Mouse (Mus musculus) forebrain, embryonic 15.5 days (tissue): ENCODE results near the gene Efemp2. TPM values are rescaled to one million over a fixed set of nuclear protein-coding genes. Genes with fewer than 3 reads are reported as not detected.

ENCODE experiments used
- ATAC-seq: fragments of 200-750 bp; cut with Nextera tagmentation; replicated peaks from 2 replicates; pipeline ENCODE4 v1.8.0; 2017; ENCODE audit warnings: mild to moderate bottlenecking, moderate TSS enrichment, moderate library complexity
- H3K27ac ChIP-seq: fragments of 300-500 bp; sonication (generic); replicated peaks from 2 replicates; pipeline ENCODE4 v1.5.1; 2015; ENCODE audit warnings: mild to moderate bottlenecking, inconsistent platforms
- H3K27me3 ChIP-seq: fragments of 300-500 bp; sonication (generic); 2 replicates; pipeline ENCODE4 v1.6.1; 2015; ENCODE audit warnings: inconsistent platforms
- H3K36me3 ChIP-seq: fragments of 300-500 bp; sonication (generic); 2 replicates; pipeline ENCODE4 v1.6.1; 2015; ENCODE audit warnings: mild to moderate bottlenecking, inconsistent platforms
- H3K4me1 ChIP-seq: fragments of 300-500 bp; sonication (generic); 2 replicates; pipeline ENCODE4 v1.6.1; 2015; ENCODE audit warnings: inconsistent platforms
- H3K4me2 ChIP-seq: fragments of 300-500 bp; sonication (generic); replicated peaks from 2 replicates; pipeline ENCODE4 v1.6.1; 2015; ENCODE audit warnings: mild to moderate bottlenecking, inconsistent platforms
- H3K4me3 ChIP-seq: fragments of 300-500 bp; sonication (generic); 2 replicates; pipeline ENCODE4 v1.5.1; 2015; ENCODE audit warnings: mild to moderate bottlenecking, inconsistent platforms
- H3K9ac ChIP-seq: fragments of 300-500 bp; sonication (generic); replicated peaks from 2 replicates; pipeline ENCODE4 v1.6.1; 2015; ENCODE audit warnings: mild to moderate bottlenecking, inconsistent platforms
- H3K9me3 ChIP-seq: fragments of 300-500 bp; sonication (generic); 2 replicates; pipeline ENCODE4 v1.6.1; 2016; ENCODE audit warnings: inconsistent platforms
- WGBS: fragments of 180-500 bp; shearing (Covaris S2); methylation state at CpG from one replicate; pipeline ENCODE4 v1.1.7; 2015; ENCODE audit warnings: mixed read lengths; 5-methylcytosine and 5-hydroxymethylcytosine counted together
- polyA plus RNA-seq: library from polyadenylated mRNA; unstranded; fragments of >200 nt; fragmentation: Nextera tagmentation; extraction: Ambion mirVana; gene quantifications from 2 replicates; pipeline ENCODE4 v1.2.1, GENCODE M21; 2015

The Efemp2 gene
- 30.1 TPM in 2 replicates for polyA plus RNA-seq

DNA sequence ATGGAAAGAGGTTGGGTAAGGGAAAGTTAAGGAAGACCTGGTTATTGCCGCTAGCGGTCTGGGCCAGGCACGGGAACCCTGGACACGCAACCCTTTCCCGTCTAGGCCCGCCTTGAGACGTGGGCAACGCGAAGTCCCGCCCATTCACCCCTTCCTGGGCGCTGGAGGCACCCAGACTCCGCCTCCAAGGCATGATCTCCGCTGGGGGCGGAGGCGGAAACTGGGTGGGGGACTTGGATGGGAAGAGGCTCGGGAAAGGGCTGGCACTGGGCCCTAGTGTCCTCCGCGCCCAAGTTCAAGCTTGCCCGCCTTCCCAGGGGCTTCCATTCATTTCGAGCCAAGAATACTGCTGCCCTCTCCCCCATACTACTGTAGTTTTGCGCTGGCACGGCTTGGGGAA is at the start of gene Efemp2:
TSS of gene Efemp2 (plus strand) at position 235 of the 400 bp plus-strand sequence.
- ATAC-seq = peak; percentile 49; the same call in 1 of the 2 replicates
- no peaks in the 10 kb centered on the region for H3K9me3 ChIP-seq
- peak within 1 kb of the TSS; percentile 94 for H3K4me2 ChIP-seq
- no peaks in the 10 kb centered on the region for H3K36me3 ChIP-seq
- WGBS = 1% methylated on average over 22 of the region's 22 CpGs
- peak within 1 kb of the TSS; percentile 54 for H3K27ac ChIP-seq
- H3K4me1 ChIP-seq = peaks cover 26% of the 10 kb centered on the region
- no peaks in the 10 kb centered on the region for H3K27me3 ChIP-seq
- peak within 1 kb of the TSS; percentile 63 for H3K4me3 ChIP-seq
- peak within 1 kb of the TSS; percentile 67 for H3K9ac ChIP-seq

DNA sequence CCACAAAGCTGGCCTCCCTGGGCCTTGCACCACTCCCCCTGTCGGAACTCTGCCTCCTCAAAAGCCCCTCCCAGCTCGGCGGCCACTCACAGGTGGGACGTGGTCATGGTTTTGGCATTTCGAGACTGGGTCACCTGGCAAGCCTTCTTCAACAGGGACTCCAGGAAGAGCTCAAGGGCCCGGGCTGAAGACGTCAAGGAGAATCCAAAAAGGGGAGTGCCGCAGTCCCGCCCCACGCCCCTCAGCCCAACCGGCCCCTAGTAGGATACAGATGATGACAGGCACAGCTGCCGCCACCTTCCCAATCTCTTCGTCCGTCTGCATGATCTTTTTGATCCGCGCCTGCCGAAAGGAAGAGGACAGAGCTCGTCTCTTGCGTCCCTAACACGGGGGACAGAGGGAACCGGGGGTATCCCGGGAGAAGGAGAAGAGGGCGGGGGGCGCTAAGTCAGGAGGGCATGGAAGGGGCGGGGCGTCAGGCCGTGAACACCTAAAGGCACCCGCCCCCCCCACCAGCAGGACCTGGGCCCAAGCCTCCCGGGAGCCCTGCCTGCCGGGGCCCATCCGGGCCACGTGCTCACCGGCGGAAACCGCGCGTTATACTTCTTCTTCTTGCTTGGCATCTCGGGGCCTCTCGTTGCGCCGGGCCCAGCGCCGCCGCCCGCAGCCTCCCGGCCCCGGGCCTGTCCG is 49.5 kb upstream of the Efemp2 start:
- no peaks in the 10 kb centered on the region for H3K9me3 ChIP-seq
- WGBS = 3% methylated on average over 34 of the region's 48 CpGs
- H3K9ac ChIP-seq = peak overlapping the region; percentile 66
- H3K4me1 ChIP-seq = peaks cover 43% of the 10 kb centered on the region
- peak overlapping the region; percentile 80 for H3K4me2 ChIP-seq
- ATAC-seq = peak; percentile 17
- peak overlapping the region; percentile 85 for H3K27ac ChIP-seq
- H3K27me3 ChIP-seq = no peaks in the 10 kb centered on the region
- H3K4me3 ChIP-seq = peak overlapping the region; percentile 81
- H3K36me3 ChIP-seq = peaks cover 22% of the 10 kb centered on the region

DNA sequence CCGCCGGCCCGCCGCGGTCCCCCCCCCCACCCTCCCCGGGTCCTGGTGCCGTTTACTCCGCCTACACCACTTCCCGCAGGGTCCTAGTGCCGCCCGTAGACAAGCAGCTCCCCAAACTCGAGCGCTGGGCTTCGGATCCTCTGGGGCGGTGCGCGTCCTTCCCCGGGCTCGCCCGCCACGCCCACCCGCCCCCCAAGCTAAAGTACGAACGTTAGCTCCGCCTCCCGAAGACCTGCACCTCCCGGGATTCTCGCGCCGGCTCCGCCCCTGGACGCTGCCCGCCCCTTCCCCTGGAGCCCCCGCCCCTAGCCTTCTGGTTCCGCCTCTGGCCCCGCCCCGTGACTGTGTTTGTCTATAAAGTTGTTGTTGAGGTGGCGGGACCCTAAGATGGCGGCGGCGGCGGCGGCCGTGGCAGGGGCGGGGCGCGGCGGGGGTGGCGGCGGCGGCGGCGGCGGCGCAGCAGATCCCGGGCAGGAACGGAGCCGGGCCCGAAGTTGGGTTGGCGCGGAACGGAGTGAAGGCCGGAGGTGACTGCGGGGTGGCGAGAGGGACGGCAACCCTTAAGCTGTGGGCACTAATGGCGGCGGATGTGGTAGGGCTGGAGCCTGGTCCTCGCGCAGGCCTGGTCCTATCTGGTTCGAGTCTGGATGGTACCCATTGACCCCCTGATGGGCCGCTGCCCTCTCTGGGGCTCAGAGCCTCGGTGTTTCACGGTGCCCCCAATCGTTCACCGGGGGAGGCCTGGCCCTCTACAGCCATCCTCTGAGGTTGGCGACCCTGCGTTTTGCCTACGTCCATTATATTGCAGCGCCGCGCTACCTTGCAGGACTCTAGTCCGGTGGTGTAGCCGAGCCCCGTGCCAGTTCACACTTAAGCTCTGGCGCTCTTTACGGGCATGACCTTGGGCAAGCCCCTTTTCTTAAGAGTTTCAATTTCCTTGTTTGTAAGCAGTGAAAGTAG is 48.7 kb upstream of the Efemp2 start, which contains the start of the genes Drap1 and AI837181:
TSS of gene Drap1 (minus strand) at position 198 of the 960 bp plus-strand sequence.
TSS of gene AI837181 (plus strand) at position 363 of the 960 bp plus-strand sequence.
- Histone ChIP-seq H3K4me1 (peaks cover 43% of the 10 kb centered on the region), H3K27ac (peak within 1 kb of the TSS; percentile 87), H3K27me3 (no peaks in the 10 kb centered on the region), H3K9me3 (no peaks in the 10 kb centered on the region), H3K4me2 (peak within 1 kb of the TSS; percentile 80), H3K4me3 (peak within 1 kb of the TSS; percentile 81), H3K9ac (peak within 1 kb of the TSS; percentile 89), H3K36me3 (peaks cover 19% of the 10 kb centered on the region)
- under 1% methylated on average over 75 of the region's 87 CpGs for WGBS
- ATAC-seq = peak; percentile 93

DNA sequence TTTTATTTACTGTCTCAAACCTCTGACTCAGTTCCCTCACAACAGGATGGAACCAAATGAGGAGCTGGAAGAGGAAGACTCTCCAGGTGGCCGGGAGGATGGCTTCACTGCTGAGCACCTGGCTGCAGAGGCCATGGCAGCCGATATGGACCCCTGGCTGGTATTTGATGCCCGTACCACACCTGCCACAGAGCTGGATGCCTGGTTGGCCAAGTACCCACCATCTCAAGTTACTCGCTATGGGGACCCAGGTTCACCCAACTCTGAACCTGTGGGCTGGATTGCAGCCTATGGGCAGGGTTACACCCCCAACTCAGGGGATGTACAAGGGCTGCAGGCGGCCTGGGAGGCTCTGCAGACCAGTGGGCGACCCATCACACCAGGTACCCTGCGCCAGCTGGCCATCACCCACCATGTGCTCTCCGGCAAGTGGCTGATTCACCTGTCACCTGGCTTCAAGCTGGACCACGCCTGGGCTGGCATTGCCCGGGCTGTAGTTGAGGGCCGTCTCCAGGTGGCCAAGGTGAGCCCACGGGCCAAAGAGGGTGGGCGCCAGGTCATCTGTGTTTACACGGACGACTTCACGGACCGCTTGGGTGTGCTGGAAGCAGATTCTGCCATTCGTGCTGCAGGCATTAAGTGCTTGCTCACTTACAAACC is 47.7 kb upstream of the Efemp2 start:
- peak overlapping the region; percentile 67 for H3K4me2 ChIP-seq
- H3K9ac ChIP-seq = peak overlapping the region; percentile 89
- H3K4me3 ChIP-seq = peak overlapping the region; percentile 81
- 91% methylated on average over 18 of the region's 18 CpGs for WGBS
- no peak for ATAC-seq
- peaks cover 43% of the 10 kb centered on the region for H3K4me1 ChIP-seq
- no peaks in the 10 kb centered on the region for H3K27me3 ChIP-seq
- no peaks in the 10 kb centered on the region for H3K9me3 ChIP-seq
- H3K36me3 ChIP-seq = peaks cover 13% of the 10 kb centered on the region
- H3K27ac ChIP-seq = peak overlapping the region; percentile 87; the same call in 1 of the 2 replicates

DNA sequence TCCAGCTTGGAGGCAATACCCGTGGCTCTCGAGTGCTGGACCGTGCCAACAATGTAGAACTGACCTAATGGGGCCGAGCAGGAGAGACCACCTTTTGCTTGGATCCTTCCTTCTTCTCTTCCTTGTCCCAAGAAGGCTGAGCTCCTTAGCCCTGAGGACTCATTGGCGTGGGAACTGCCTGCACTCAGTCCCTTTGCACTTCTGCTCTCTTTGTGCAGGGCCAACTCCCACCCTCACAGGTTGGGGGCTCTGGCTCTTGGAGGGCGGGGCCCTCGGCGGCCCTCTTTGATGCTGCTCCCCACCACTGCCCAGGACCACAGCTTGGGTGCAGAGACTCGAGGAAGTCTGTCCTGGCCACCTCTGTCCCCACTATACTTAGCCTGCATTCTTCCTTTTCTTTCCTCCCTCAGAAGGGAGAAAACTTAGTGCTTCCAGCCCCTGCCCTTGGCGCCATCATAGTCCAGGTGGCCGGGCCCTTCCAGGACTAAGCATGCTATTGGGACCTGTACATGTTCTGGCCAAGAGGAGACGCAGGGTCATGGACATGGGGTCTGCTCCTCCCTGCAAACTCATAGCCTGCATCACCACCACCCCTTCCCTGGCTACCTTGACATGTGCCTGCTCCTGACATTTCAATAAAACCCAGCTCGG is 47.0 kb upstream of the Efemp2 start:
- 93% methylated on average over 13 of the region's 13 CpGs for WGBS
- Histone ChIP-seq H3K4me1 (peaks cover 42% of the 10 kb centered on the region), H3K4me2 (no peak overlapping the region), H3K9ac (no peak overlapping the region), H3K27ac (no peak overlapping the region), H3K36me3 (peaks cover 12% of the 10 kb centered on the region), H3K9me3 (no peaks in the 10 kb centered on the region), H3K4me3 (no peak overlapping the region), H3K27me3 (no peaks in the 10 kb centered on the region)
- no peak for ATAC-seq

DNA sequence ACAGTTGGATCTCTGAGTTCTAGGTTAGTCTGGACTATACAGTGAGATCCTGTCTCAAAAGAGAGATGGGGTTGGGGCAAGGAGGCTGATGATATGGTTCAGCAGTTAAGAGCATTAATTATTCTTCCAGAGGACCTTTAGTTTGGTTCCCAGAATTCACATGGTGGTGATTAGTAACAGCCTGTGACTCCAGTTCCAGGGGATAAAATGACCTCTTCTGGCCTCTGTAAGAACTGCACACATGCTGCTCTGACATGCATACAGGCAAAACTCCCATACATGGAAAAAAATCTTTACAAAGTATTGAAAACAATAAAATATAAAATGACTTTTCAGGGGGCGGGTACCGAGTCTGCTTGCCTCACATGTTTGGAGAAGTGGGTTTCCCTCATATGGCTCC is 45.7 kb upstream of the Efemp2 start:
- no peak overlapping the region for H3K9ac ChIP-seq
- no peak overlapping the region for H3K4me3 ChIP-seq
- H3K27me3 ChIP-seq = no peaks in the 10 kb centered on the region
- H3K36me3 ChIP-seq = peaks cover 6% of the 10 kb centered on the region
- no peak for ATAC-seq
- peaks cover 28% of the 10 kb centered on the region for H3K4me1 ChIP-seq
- WGBS = 92% methylated on average over 2 of the region's 2 CpGs
- no peak overlapping the region for H3K4me2 ChIP-seq
- H3K9me3 ChIP-seq = no peaks in the 10 kb centered on the region
- no peak overlapping the region for H3K27ac ChIP-seq

DNA sequence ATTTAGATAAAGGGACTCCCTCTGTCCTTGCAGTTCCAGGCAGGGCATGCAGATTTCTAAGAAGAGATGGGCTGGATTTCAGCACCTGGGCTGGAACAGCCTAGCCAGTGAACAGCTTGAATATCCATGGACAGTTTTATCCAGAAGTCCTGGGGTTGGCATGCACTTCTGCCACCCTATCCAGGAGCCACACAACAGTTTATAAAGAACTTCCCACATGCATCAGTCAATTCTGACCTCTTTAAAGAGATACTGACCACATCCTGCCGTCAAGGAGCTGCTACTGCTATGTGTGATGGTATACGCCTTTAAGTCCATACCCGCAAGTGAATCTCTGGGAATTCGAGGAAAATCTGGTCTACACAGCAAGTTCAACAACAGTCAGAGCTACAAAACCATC is 44.5 kb upstream of the Efemp2 start:
- Histone ChIP-seq H3K4me1 (peaks cover 24% of the 10 kb centered on the region), H3K27me3 (no peaks in the 10 kb centered on the region), H3K36me3 (peaks cover 6% of the 10 kb centered on the region), H3K4me3 (no peak overlapping the region), H3K9ac (no peak overlapping the region), H3K27ac (no peak overlapping the region), H3K4me2 (no peak overlapping the region), H3K9me3 (no peaks in the 10 kb centered on the region)
- WGBS = 84% methylated on average over 4 of the region's 4 CpGs
- no peak for ATAC-seq

DNA sequence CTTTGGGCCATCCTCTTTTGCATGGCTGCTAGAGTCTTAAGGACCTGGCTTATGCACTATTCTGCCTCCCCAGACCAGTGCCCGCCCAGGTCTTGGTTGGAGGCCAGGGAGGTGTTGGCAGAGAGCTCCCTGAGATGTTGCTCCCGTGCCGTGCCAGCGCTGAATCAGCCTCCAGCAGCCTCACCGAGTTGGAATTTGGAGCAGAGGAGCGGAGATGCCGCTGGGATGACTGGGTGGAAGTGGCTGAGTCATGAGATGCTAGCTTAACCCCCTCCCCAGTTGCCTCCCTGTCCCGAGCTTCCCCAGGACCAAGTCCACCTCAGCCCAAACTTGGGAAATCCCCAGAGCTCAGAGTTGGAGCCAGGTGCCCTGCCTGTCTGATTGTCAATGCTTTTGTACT is 43.9 kb upstream of the Efemp2 start:
- Histone ChIP-seq H3K27ac (no peak overlapping the region; the same call in 1 of the 2 replicates), H3K9me3 (no peaks in the 10 kb centered on the region), H3K9ac (no peak overlapping the region), H3K4me2 (no peak overlapping the region), H3K36me3 (peaks cover 6% of the 10 kb centered on the region), H3K4me1 (peaks cover 24% of the 10 kb centered on the region), H3K4me3 (no peak overlapping the region), H3K27me3 (0 out of 2 replicates have a peak, but pooled peaks cover under 1% of the 10 kb centered on the region)
- 64% methylated on average over 8 of the region's 8 CpGs for WGBS
- no peak for ATAC-seq

DNA sequence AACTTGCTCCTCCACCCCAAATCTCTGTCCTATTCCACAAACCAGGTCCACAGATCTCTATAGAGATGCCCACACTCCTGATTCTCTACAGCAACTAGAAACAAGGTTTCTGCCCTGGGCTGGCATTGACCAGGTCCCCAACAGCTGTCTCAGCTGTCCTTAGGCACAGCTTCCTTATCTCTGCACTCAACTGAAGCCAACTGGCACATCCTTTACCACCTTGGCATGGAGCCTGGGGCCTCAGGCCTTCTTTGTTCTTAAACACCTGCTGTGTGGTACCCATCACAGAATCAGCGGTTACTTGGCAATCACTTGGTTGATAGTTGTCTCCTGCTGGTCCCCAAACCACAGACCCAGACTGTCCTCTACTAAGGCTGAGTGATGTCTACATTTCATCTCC is 43.3 kb upstream of the Efemp2 start:
- ATAC-seq = no peak
- Histone ChIP-seq H3K4me2 (no peak overlapping the region), H3K9ac (no peak overlapping the region), H3K27ac (no peak overlapping the region), H3K4me1 (peaks cover 24% of the 10 kb centered on the region), H3K9me3 (no peaks in the 10 kb centered on the region), H3K4me3 (no peak overlapping the region), H3K36me3 (peaks cover 6% of the 10 kb centered on the region), H3K27me3 (0 out of 2 replicates have a peak, but pooled peaks cover 3% of the 10 kb centered on the region)
- 56% methylated on average over 1 of the region's 1 CpGs for WGBS

DNA sequence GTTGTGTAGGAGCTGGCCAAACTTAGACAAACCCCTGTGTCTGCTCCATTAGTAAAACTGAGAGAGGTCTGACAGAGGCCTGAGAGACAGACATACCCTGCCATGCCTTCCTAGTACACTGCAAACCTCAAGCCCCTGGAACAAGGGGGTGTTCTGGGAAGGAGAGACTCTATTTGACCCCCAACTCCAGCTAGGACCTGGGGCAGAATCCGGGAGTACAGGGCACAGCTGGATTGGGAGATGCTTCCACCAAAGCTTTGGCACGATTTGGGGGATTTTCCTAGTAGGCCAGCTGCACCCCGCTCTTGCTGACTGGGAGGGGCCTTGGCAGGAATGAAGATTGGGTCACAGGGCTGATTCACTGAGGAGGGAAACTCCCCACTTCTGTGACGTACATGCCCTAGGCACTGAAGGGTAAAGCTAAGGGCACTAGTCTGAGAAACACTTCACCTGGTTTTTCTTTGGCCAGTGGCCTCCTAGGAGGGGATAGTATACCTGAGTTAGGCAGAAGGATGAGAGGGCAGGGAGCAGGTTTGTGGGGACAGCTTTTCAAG is 41.8 kb upstream of the Efemp2 start:
- WGBS = 74% methylated on average over 4 of the region's 4 CpGs
- Histone ChIP-seq H3K27me3 (0 out of 2 replicates have a peak, but pooled peaks cover 3% of the 10 kb centered on the region), H3K36me3 (peaks cover 5% of the 10 kb centered on the region; the same call in 1 of the 2 replicates), H3K4me1 (peaks cover 9% of the 10 kb centered on the region), H3K4me2 (no peak overlapping the region), H3K4me3 (no peak overlapping the region), H3K27ac (no peak overlapping the region), H3K9ac (no peak overlapping the region), H3K9me3 (no peaks in the 10 kb centered on the region)
- ATAC-seq = no peak
